Mouse (Mus musculus): Measurements from ENCODE around the gene Prkd2. TPM values are rescaled to one million over a fixed set of nuclear protein-coding genes. Genes with fewer than 3 reads are reported as not detected.
A peak's percentile ranks its signal among the peaks of the same experiment; 100 is the strongest.

Prkd2 gene
- polyA plus RNA-seq, 1 experiment from 2014 or later, result 4.7 TPM

DNA sequence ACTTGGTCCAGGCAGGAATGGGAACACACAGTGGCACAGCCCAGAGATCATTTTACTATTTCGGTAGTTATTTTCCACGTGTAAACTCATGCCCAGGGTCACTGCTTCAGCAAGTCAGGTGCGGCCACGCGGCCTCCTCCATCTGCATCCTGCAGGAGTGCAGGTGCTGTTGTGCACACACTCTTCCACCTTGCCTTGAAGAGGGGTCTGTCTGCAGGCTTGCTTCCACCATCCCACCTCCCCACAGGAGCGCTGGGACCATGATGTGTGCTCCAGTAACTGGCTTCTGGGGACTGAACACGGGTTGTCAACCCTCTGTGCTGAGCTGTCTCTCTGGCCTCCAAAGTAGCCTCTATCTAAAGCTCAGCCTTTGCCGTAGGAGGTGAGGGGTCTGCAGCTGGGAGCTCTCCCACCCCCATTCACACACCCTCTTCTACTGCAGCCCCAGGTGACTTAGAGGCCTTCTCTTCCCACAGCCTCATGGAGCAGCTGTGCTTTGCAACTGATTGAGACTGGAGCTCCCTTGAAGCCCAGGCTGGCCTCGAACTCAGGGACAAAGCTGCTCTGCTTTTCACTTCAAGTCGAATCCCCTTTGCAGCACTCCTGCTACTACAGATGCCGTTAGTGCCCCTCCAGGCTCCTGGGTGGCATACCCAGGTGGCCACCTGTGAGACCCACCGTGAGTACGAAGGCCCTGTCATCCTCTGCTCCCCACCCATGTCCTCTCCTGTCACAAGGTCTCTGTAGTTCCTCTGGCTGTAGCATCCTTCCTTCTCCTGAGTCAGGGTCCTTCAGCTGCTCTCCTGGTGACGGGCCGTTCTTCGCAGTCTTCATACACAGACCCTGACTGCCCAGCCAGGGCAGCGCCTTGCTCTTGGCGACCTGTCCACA lies 72.0 kb downstream of the Prkd2 start:
- Histone ChIP-seq H3K36me3 (peaks cover 57% of the 10 kb centered on the region), H3K27ac (no peak overlapping the region), H3K9ac (no peak overlapping the region), H3K4me2 (no peak overlapping the region), H3K4me3 (no peak overlapping the region), H3K4me1 (peaks cover 12% of the 10 kb centered on the region), H3K27me3 (replicated peaks) (no peaks in the 10 kb centered on the region; the same call in 1 of the 2 replicates), H3K9me3 (replicated peaks) (no peaks in the 10 kb centered on the region)
- 80% methylated on average over 18 of the region's 18 CpGs for WGBS (ENCODE audit: insufficient replicate concordance)
- ATAC-seq, result no peak

DNA sequence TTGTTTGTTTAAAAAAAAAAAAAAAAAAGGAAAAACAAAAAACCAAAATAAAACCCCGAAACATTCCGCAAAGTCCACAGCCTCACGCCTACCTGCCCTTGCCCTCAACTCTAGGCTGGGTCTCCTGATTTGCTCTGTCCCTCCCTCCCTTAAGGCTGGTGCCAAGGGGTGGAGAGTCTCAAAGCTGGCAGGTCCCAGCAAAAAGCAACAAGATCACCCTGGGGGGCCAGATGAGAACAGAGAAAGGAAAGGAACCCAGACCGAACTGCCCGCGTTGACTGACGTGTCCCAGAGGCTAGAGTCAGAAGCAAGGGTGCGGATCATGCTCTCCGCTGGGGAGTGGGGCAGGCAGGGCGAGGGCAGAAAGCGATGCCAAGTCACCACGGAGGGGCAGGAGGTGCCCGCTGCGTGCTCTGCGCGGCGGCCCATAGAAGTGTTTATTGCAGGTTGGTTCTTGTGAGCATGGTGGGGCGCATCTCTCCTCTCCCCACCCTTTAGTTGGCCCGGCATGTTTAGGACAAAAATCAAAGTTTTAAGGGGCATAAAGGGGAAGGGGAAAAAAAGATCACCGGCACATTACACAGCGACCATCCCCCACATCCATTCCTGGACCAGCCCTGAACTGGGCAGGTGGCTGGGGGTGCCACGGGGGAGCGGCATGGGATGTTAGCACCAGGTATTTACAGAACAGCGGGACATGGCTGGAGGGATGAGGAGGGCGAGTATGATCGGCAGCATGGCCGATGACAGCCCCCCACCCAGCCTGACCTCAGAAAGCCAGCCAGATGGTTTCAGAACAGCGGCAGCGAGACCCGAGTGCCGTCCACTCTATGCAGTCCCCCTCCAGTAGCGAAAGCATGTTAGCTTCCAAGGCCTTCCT lies 73.0 kb downstream of the Prkd2 start:
- Histone ChIP-seq H3K9ac (no peak overlapping the region), H3K4me2 (no peak overlapping the region), H3K4me3 (no peak overlapping the region), H3K4me1 (peaks cover 22% of the 10 kb centered on the region), H3K36me3 (peaks cover 65% of the 10 kb centered on the region), H3K9me3 (replicated peaks) (no peaks in the 10 kb centered on the region), H3K27me3 (replicated peaks) (no peaks in the 10 kb centered on the region; the same call in 1 of the 2 replicates), H3K27ac (no peak overlapping the region)
- WGBS (ENCODE audit: insufficient replicate concordance), result 91% methylated on average over 32 of the region's 32 CpGs
- ATAC-seq, result no peak

DNA sequence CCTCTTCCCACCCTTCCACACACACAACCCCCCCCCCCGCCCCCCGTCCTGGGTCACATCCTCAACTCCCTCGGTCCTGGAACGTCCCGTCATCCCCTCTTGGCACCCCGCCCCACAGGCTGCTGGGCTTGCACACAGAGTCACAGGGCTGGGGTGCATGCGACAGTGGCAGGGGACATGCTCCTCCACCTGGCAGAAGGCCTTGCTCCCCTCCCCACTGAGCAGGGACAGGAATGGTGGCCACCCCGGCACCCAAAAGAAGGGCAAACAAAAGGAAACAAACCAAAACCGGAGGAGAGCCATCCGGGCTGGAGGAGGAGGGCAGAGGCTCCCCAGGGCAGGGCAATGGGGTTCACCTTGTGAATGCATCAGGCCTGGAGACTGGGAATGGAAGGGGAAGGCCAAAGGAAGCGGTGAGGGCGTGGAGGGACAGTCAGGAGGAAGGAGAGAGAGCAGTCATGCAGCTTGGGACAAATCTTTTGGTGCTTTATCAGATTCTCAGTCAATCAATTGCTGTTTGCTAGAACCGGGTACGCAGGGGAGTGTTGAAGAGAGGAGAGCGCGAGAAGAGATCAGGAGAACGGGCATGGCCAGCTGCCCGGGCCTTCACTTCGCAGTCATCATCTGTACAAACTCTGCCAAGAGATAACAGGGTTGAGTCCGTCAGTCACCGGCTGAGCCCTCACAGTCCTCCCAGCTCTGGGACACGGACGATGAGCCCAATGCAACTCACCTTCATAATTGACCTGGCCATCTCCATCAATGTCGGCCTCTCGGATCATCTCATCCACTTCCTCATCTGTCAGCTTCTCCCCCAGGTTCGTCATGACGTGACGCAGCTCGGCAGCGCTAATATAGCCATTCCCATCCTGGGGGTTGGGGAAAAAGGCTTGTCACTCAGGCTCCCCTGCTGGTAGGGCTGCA lies 73.9 kb downstream of the Prkd2 start:
- Histone ChIP-seq H3K4me3 (no peak overlapping the region), H3K4me1 (peaks cover 31% of the 10 kb centered on the region), H3K27me3 (replicated peaks) (no peaks in the 10 kb centered on the region), H3K9ac (no peak overlapping the region), H3K9me3 (replicated peaks) (no peaks in the 10 kb centered on the region), H3K36me3 (peaks cover 74% of the 10 kb centered on the region), H3K4me2 (no peak overlapping the region), H3K27ac (no peak overlapping the region)
- no peak for ATAC-seq
- WGBS (ENCODE audit: insufficient replicate concordance), result 82% methylated on average over 30 of the region's 30 CpGs

DNA sequence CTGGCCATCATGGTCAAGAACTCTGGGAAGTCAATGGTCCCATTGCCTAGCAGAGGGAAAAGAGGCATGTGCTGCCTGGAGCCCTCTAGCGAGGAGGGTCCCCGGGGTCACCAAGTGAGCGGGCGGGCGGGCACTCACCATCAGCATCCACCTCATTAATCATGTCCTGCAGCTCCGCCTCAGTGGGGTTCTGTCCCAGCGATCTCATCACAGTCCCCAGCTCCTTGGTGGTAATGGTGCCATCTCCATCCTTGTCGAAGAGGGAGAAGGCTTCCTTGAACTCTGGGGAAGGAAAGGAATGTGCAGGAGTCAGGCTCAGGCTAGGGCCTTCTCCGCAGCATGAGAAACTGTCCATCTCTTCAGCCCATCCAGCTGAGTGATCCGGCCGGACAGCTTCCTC lies 74.7 kb downstream of the Prkd2 start:
- no peaks in the 10 kb centered on the region for H3K9me3 ChIP-seq (replicated peaks)
- H3K4me2 ChIP-seq, result no peak overlapping the region
- H3K4me1 ChIP-seq, result peaks cover 39% of the 10 kb centered on the region
- H3K27ac ChIP-seq, result no peak overlapping the region
- H3K4me3 ChIP-seq, result no peak overlapping the region
- 86% methylated on average over 11 of the region's 11 CpGs for WGBS (ENCODE audit: insufficient replicate concordance)
- no peaks in the 10 kb centered on the region for H3K27me3 ChIP-seq (replicated peaks)
- peaks cover 80% of the 10 kb centered on the region for H3K36me3 ChIP-seq
- no peak overlapping the region for H3K9ac ChIP-seq
- no peak for ATAC-seq

DNA sequence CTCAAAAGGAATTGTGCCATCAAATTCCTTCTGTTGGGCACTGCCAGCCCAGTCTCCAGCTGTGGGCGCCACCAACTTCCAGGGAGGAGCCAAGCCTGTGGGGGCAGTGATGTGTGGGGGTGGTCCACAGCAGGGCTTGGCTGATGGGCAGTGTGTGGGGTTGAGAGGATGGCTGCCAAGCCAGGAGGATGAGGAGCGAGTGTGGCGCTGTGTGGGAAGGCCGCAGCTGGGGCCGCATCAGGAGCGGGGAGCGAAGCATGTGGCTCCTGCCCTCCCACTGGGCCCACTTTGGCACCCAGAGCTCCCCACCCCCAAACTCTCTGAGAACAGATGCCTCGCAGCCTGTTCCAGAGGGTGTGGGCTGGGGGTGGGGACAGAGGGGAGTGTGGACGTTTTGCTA lies 75.3 kb downstream of the Prkd2 start:
- Histone ChIP-seq H3K4me1 (peaks cover 45% of the 10 kb centered on the region), H3K27me3 (replicated peaks) (no peaks in the 10 kb centered on the region), H3K4me3 (no peak overlapping the region), H3K27ac (no peak overlapping the region), H3K36me3 (peaks cover 80% of the 10 kb centered on the region), H3K9ac (no peak overlapping the region), H3K9me3 (replicated peaks) (no peaks in the 10 kb centered on the region), H3K4me2 (no peak overlapping the region)
- 86% methylated on average over 9 of the region's 9 CpGs for WGBS (ENCODE audit: insufficient replicate concordance)
- ATAC-seq, result no peak

DNA sequence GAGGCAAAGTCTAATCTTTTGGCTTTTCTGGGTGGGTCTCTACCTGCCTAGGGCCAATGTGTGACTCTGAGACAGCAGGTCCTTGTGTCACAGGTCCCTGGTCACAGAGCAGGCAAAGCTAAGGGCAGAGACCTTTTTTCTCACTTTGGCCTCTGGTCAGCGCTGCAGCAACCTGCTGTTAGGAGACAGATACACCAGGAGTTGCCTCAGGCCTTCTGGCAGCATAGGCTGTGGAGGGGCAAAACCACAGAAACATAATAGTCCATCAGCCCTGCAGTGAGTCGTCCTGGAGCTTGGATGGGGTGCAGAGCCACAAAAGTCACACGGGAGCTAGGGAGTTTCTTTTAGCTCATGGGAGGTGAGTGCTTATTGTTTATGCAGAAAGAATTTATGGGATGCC lies 76.0 kb downstream of the Prkd2 start:
- 0 out of 2 replicates have a peak overlapping the region, but pooled peaks have one; percentile 17 for H3K27ac ChIP-seq
- no peak overlapping the region for H3K9ac ChIP-seq
- no peak for ATAC-seq
- peaks cover 80% of the 10 kb centered on the region for H3K36me3 ChIP-seq
- 80% methylated on average over 3 of the region's 3 CpGs for WGBS (ENCODE audit: insufficient replicate concordance)
- no peaks in the 10 kb centered on the region for H3K9me3 ChIP-seq (replicated peaks)
- H3K4me2 ChIP-seq, result no peak overlapping the region
- H3K4me3 ChIP-seq, result no peak overlapping the region
- peaks cover 48% of the 10 kb centered on the region for H3K4me1 ChIP-seq
- H3K27me3 ChIP-seq (replicated peaks), result no peaks in the 10 kb centered on the region

DNA sequence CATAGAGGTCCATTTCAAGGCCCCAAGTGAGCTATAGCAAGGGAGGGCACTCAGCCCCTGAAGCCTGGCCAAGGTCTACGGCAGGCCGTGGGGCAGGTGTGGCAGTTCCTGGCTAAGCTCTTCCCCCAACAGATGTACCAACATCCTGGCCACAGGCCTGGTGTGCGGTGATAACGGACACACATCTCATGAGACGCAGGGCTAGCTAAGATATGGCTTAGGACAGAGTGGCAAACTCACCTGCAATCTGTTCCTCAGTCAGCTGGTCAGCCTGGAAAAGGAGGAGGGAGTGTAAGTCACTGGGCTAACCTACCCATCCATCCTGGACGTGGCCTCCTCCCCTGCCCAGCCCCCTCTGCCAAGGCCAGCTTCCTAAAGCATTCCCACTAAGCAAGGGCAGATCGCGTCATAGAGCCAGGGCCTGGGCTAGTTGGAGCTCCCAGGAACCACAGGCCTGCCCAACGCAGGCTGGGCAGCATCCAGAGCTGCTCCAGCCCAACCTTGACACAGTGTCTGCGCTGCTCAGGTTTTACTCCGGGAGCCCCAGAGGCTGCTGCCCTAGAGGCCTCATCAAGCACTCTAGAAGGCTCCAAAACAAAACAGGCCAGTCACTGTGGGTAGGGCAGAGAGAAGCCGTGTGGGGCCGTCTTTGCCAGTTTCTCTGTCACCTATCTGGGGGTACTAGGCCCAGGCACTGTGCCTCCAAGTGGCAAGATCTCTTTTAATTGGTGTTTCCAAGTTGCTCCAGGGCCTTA lies 76.9 kb downstream of the Prkd2 start:
- Histone ChIP-seq H3K9me3 (replicated peaks) (no peaks in the 10 kb centered on the region), H3K36me3 (peaks cover 73% of the 10 kb centered on the region), H3K27me3 (replicated peaks) (no peaks in the 10 kb centered on the region), H3K4me2 (peak overlapping the region; percentile 20), H3K4me3 (no peak overlapping the region), H3K27ac (0 out of 2 replicates have a peak overlapping the region, but pooled peaks have one; percentile 17), H3K9ac (no peak overlapping the region), H3K4me1 (peaks cover 48% of the 10 kb centered on the region)
- no peak; the same call in 1 of the 2 replicates for ATAC-seq
- WGBS (ENCODE audit: insufficient replicate concordance), result 59% methylated on average over 13 of the region's 13 CpGs

Other genes with a start within 250 kb of the Prkd2 start
- 4.4 and 4.7 TPM in 2 replicates for gene Arhgap35, start 227.9 kb upstream of the Prkd2 start, polyA plus RNA-seq (2016; fragmentation: Nextera tagmentation; extraction: Ambion mirVana)
- gene Ceacam15, start 167.2 kb upstream of the Prkd2 start, polyA plus RNA-seq (2016; fragmentation: Nextera tagmentation; extraction: Ambion mirVana), result not detected in 2 replicates
- not detected in 2 replicates for gene Ceacam9, start 121.0 kb upstream of the Prkd2 start, polyA plus RNA-seq (2016; fragmentation: Nextera tagmentation; extraction: Ambion mirVana)
- gene Ap2s1, start 104.5 kb upstream of the Prkd2 start, polyA plus RNA-seq (2016; fragmentation: Nextera tagmentation; extraction: Ambion mirVana), result 218 and 230 TPM in 2 replicates
- gene Slc1a5, start 61.6 kb upstream of the Prkd2 start, polyA plus RNA-seq (2016; fragmentation: Nextera tagmentation; extraction: Ambion mirVana), result 127 and 128 TPM in 2 replicates
- 61.3 and 63.2 TPM in 2 replicates for gene Strn4, start 27.0 kb upstream of the Prkd2 start, polyA plus RNA-seq (2016; fragmentation: Nextera tagmentation; extraction: Ambion mirVana)
- 14.9 and 16.0 TPM in 2 replicates for gene Fkrp, start 26.2 kb upstream of the Prkd2 start, polyA plus RNA-seq (2016; fragmentation: Nextera tagmentation; extraction: Ambion mirVana)
- 1.5 TPM in 2 replicates for gene Dact3, start 32.4 kb downstream of the Prkd2 start, polyA plus RNA-seq (2016; fragmentation: Nextera tagmentation; extraction: Ambion mirVana)
- gene Gng8, start 48.9 kb downstream of the Prkd2 start, polyA plus RNA-seq (2016; fragmentation: Nextera tagmentation; extraction: Ambion mirVana), result 0.80 and 1.7 TPM in 2 replicates
- gene Ptgir, start 63.6 kb downstream of the Prkd2 start, polyA plus RNA-seq (2016; fragmentation: Nextera tagmentation; extraction: Ambion mirVana), result 0.86 and 1.5 TPM in 2 replicates
- 91.2 and 94.4 TPM in 2 replicates for gene Calm3, start 81.2 kb downstream of the Prkd2 start, polyA plus RNA-seq (2016; fragmentation: Nextera tagmentation; extraction: Ambion mirVana)
- 0.41 and 0.75 TPM in 2 replicates for gene Pnmal2, start 101.8 kb downstream of the Prkd2 start, polyA plus RNA-seq (2016; fragmentation: Nextera tagmentation; extraction: Ambion mirVana)
- 0.05 and 0.08 TPM in 2 replicates for gene Pnmal1, start 116.8 kb downstream of the Prkd2 start, polyA plus RNA-seq (2016; fragmentation: Nextera tagmentation; extraction: Ambion mirVana)
- gene Gm42372, start 140.2 kb downstream of the Prkd2 start, polyA plus RNA-seq (2016; fragmentation: Nextera tagmentation; extraction: Ambion mirVana), result 0.07 TPM in 2 replicates
- gene Ccdc8, start 149.8 kb downstream of the Prkd2 start, polyA plus RNA-seq (2016; fragmentation: Nextera tagmentation; extraction: Ambion mirVana), result 3.8 and 3.9 TPM in 2 replicates
- 70.3 and 75.2 TPM in 2 replicates for gene Ppp5c, start 185.0 kb downstream of the Prkd2 start, polyA plus RNA-seq (2016; fragmentation: Nextera tagmentation; extraction: Ambion mirVana)
- 21.1 and 22.6 TPM in 2 replicates for gene Hif3a, start 219.5 kb downstream of the Prkd2 start, polyA plus RNA-seq (2016; fragmentation: Nextera tagmentation; extraction: Ambion mirVana)
- gene Psg16, start 231.1 kb downstream of the Prkd2 start, polyA plus RNA-seq (2016; fragmentation: Nextera tagmentation; extraction: Ambion mirVana), result 0.06 and 0.13 TPM in 2 replicates

Measured in liver, embryonic 12.5 days (tissue).